Mouse (Mus musculus) heart, postnatal 14 days (tissue): Measurements from ENCODE around the gene Foxn3. TPM values are rescaled to one million over a fixed set of nuclear protein-coding genes. Genes with fewer than 3 reads are reported as not detected.

Experiments used
- DNase-seq, 2 experiments: peaks; one replicate each; pipeline ENCODE4 v3.0.0; 2021 to 2022
- intact Hi-C: fragments of 180-260 bp; cut with DNase I; formaldehyde crosslinking; loops from one replicate; pipeline ENCODE4 v1.15.1; 2025
- total RNA-seq, 2 experiments: library from RNA; stranded (reverse); gene quantifications; 2 replicates each; pipeline ENCODE4 v1.2.3; 2021

Foxn3 gene
- total RNA-seq, 2 experiments from 2014 or later, result 126 to 142 TPM

- no peak for DNase-seq
- intact Hi-C loops, result loop anchor here (5.0 to 10.0 kb wide), 3 partner anchors 60 to 318 kb away; partner anchors contain the start of genes Efcab11 and Tdp1
Measured at GRCm38 (mm10) chr12:99564301-99564910, 1.0 kb upstream of the Foxn3 start.

GRCm38 (mm10) chr12:99562867-99563189, 554 bp downstream of the Foxn3 start:
- intact Hi-C loops, result loop anchor here (2.0 to 10.0 kb wide), 4 partner anchors 62 to 319 kb away; partner anchors contain the start of genes Efcab11 and Tdp1
- peak in 1 of 2 experiments; percentile 28 for DNase-seq

GRCm38 (mm10) chr12:99562073-99562866, 1.1 kb downstream of the Foxn3 start:
- intact Hi-C loops, result loop anchor here (2.0 to 10.0 kb wide), 4 partner anchors 63 to 320 kb away; partner anchors contain the start of genes Efcab11 and Tdp1
- DNase-seq, result peak; percentile 68 to 73

GRCm38 (mm10) chr12:99561333-99561766, 2.0 kb downstream of the Foxn3 start:
- intact Hi-C loops, result loop anchor here (5.0 to 10.0 kb wide), 3 partner anchors 63 to 321 kb away; partner anchors contain the start of genes Efcab11 and Tdp1
- DNase-seq, result no peak

- intact Hi-C loops, result loop anchor here (5.0 to 10.0 kb wide), 3 partner anchors 64 to 321 kb away; partner anchors contain the start of genes Efcab11 and Tdp1
- DNase-seq, result peak; percentile 36 to 42
Measured at GRCm38 (mm10) chr12:99560701-99561332, 2.6 kb downstream of the Foxn3 start.

GRCm38 (mm10) chr12:99559483-99559882, 3.9 kb downstream of the Foxn3 start:
- intact Hi-C loops, result no loop called here

DNA sequence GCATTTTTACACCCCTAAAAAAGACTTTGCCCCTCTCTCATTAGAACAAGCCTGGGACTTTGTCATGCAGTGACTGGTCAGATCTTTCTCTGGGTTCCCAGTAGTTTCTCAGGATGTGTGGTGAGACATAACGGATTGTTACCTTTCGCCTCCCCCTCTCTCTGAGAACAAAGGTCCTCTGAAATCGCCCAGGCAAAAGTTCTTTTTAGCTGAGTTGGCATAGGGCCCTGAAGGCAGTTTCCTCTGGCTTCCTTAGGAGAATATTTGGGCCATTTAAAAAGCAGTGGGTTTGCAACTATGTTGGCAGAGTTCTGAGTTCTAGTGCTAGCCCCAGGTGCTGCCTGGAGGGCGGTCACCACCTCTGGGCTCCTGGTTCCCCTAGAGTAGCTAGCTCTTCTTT, 4.9 kb downstream of the Foxn3 start:
- intact Hi-C loops, result no loop called here
- no peak for DNase-seq

More at GRCm38 (mm10) chr12:99559483-99559882, 3.9 kb downstream of the Foxn3 start:
- no peak for DNase-seq

DNA sequence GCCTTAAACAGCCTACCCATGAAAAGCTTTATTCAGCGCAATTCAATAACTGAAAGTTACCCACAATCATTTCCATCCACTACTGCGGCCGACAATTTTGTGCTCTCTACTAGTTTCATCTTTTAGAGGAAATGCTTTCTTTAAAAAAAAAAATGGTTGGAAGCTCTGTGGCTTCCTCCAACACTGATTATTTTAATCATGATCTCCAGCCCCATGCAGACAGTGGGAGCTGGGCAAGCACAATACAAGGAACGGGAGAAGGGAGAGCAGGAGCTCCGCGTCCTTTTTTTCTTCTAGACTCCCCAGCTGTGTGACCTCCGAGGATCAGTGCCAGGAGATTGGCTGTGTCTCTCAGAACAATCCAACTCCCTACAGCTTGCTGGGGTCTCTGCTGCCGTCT, 5.9 kb downstream of the Foxn3 start:
- intact Hi-C loops, result no loop called here
- DNase-seq, result no peak

GRCm38 (mm10) chr12:99550629-99551028, 12.8 kb downstream of the Foxn3 start:
- DNase-seq, result no peak
- intact Hi-C loops, result no loop called here

DNA sequence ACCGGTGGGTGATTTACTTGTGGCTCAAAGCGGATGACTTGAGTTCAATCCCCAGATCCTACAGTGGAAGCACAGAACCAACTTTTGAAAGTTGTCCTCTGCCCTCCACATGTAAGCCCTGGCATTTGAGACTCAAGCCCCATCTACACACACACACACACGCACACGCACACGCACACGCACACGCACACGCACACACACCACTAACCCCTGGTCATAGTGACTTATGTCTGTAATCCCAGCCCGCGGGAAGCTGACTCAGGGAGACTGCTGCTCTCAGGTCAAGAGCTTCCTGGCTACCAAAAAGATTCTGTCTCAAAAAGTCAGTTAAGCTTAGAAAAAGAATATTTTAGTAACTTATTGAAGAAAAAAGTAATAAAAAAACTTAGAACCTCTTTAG, 13.6 kb downstream of the Foxn3 start:
- DNase-seq, result no peak
- intact Hi-C loops, result loop anchor here (5.0 kb wide), 2 partner anchors 287 to 453 kb away; no protein-coding TSS in a partner anchor

GRCm38 (mm10) chr12:99548419-99548818, 15.0 kb downstream of the Foxn3 start:
- intact Hi-C loops, result loop anchor here (5.0 kb wide), 2 partner anchors 289 to 451 kb away; no protein-coding TSS in a partner anchor
- no peak for DNase-seq

- intact Hi-C loops, result loop anchor here (5.0 kb wide), 2 partner anchors 290 to 450 kb away; no protein-coding TSS in a partner anchor
- DNase-seq, result no peak
Measured at GRCm38 (mm10) chr12:99547295-99547694, 16.1 kb downstream of the Foxn3 start.

DNA sequence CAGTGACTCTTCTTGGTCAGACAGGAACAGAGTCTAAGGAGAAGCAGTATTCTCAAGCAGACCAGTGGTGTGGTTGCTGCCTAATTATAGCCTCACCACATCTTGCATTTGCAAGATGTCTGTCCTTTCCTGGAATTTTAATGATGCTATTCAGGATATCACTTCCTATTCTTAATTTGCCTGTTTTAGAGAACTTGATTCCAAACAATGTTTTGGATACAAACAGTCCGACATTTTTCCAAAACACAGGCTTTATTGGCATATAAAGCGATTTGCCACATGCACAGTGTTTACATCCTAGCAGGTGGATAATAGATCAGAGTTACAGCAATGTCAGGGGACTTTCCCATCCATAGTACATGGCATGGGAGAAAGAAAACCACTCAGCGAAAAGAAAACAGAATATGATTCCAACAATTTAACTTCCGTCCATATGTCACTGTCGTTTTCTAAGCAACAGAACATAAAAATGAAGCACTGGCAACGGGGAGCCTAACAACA, 18.1 kb downstream of the Foxn3 start:
- intact Hi-C loops, result loop anchor here (5.0 kb wide), 2 partner anchors 292 to 448 kb away; no protein-coding TSS in a partner anchor
- no peak for DNase-seq

- intact Hi-C loops, result loop anchor here (5.0 kb wide), 2 partner anchors 293 to 447 kb away; no protein-coding TSS in a partner anchor
- no peak for DNase-seq
Measured at GRCm38 (mm10) chr12:99544262-99545128, 18.9 kb downstream of the Foxn3 start.

DNA sequence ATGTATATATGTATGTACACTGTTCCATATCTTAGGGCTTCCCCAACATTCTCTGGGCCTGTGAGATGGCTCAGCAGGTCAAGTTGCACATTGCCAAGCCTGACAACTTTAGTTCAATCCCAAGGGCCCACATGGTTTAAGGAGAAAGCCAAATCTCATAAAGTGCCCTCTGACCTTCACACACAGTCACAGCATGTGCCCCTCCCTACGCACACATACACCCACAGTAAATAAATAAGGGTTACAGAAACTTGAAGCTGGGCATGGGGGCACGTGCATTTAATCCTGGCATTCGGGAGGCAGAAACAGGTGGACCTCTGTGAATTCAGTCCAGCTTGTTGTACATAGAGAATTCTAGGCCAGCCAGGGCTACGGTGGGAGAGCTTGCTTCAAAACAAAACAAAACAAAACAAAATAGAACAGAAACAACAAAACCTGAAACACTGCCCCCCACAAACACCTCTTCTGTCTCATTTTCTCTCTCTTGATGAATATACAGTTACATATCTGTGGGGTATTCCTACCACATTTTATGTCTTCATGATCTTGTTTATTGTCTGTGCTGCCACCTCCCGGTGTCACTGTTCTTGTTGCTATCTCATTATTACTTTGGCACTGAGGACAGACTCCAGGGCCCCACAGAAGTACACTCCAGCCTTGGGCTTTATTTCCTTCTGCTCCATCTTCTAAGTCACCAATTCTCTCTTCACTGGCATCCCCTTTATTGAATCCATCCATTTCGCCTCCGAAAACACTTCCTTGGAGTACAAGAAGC, 19.8 kb downstream of the Foxn3 start:
- intact Hi-C loops, result no loop called here

DNA sequence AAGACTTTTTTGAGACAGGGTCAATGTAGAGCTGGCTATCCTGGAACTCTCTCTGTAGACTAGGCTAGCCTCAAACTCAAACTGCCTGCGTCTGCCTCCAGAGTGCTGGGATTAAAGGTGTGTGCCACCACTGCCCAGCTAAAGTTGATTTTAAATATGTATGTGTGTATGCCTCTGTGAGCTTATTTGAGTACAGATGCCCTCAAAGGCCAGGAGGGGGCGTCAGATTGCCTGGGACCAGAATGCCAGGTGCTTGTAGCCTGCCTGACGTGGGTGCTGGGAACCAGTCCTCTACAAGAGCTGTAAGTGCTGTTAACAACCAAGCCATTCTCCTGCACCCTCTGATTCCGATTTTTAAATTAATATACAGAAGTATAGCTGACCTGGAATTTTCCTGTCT, 23.2 kb downstream of the Foxn3 start:
- DNase-seq, result no peak
- intact Hi-C loops, result no loop called here

More for the DNA sequence above, 19.8 kb downstream of the Foxn3 start:
- no peak for DNase-seq

GRCm38 (mm10) chr12:99537316-99537715, 26.1 kb downstream of the Foxn3 start:
- no peak for DNase-seq
- intact Hi-C loops, result no loop called here

DNA sequence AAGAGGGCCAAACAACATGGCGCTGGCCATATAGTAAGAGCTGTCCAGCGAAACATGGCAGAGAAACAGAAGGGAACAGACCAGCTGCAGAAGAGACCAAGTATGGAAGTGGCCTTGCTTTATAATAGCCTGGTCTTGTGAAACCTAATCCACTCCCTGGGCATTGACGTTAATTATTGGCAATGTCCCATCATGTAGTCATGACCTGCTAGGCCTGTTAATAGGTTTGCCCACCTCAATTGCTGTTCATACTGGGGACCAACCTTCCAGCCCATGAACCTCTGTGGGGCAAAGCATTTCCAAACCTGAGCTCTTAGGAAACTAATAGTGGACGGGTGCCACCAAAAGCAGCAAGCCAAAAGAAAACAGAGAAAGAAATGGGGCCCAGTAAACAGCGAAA, 27.0 kb downstream of the Foxn3 start:
- intact Hi-C loops, result no loop called here
- no peak for DNase-seq

- no peak for DNase-seq
- intact Hi-C loops, result no loop called here
Measured at GRCm38 (mm10) chr12:99532342-99532741, 31.0 kb downstream of the Foxn3 start.
